In the genomic region with DNA sequence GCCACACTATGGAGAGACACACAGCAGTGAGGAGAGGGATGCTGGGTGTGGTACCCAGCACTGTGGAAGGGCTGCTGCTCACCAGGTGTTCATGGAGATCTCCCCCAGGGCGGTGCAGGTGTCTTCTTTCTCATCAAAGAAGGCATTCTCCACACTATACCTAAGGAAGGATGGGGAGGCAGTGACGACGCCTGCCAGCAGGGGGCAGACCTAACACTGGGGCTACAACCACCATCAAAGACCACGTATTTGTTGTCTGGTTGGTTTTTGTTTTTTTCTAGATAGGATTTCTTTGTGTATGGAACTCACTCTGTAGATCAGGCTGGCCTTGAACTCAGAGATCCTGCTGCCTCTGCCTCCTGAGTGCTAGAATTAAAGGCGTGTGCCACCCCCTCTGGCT, we compare ENCODE assay signal across 2 mouse cellular contexts.
TF ChIP-seq lines count a peak whose summit lies in the region.

No protein-coding gene starts in this region.

TF ChIP-seq in C2C12, 6 proteins besides CTCF, POLR2A, EP300 and RAD21:
- no peak for TF ChIP-seq USF1 (IDR thresholded peaks at IDR 0.05; ENCODE audit: low read depth)
- TF ChIP-seq MYOG (IDR thresholded peaks at IDR 0.05; ENCODE audit: control insufficient read depth, extremely low read depth, insufficient read length) = no peak
- no peak for TF ChIP-seq MYOD1 (IDR thresholded peaks at IDR 0.05; ENCODE audit: control insufficient read depth, insufficient read length, low read depth)
- TF ChIP-seq FOSL1 (IDR thresholded peaks at IDR 0.05; ENCODE audit: insufficient read depth, low read length, poor library complexity, severe bottlenecking) = no peak
- no peak for TF ChIP-seq CEBPB (IDR thresholded peaks at IDR 0.05; ENCODE audit: low read depth)
- TF ChIP-seq MAX (IDR thresholded peaks at IDR 0.05) = no peak

TF ChIP-seq in MEL, 35 proteins besides CTCF, POLR2A, EP300 and RAD21:
- no peak for TF ChIP-seq ZKSCAN1 (IDR thresholded peaks at IDR 0.05; ENCODE audit: low read depth, low read length)
- no peak for TF ChIP-seq MAZ (IDR thresholded peaks at IDR 0.05; ENCODE audit: low read depth, low read length)
- no peak for TF ChIP-seq MAFK (IDR thresholded peaks at IDR 0.05; ENCODE audit: borderline replicate concordance, low read depth, low read length)
- no peak for TF ChIP-seq KAT2A (conservative IDR thresholded peaks at IDR 0.05; ENCODE audit: low read depth, low read length)
- TF ChIP-seq ZC3H11A (IDR thresholded peaks at IDR 0.05; ENCODE audit: low read depth, low read length) = peak; percentile 43
- peak; percentile 73 for TF ChIP-seq SMC3 (IDR thresholded peaks at IDR 0.05; ENCODE audit: low read depth, low read length)
- TF ChIP-seq ELF1 (IDR thresholded peaks at IDR 0.05; ENCODE audit: low read depth, low read length) = no peak
